Mouse (Mus musculus): ENCODE data around the gene Sirt6. TPM values are rescaled to one million over a fixed set of nuclear protein-coding genes. Genes with fewer than 3 reads are reported as not detected.

Gene Sirt6
- total and polyA plus RNA-seq, 3 experiments: 10.5 to 38.2 TPM; not detected in 1

- TF ChIP-seq TAL1 (IDR thresholded peaks at IDR 0.05; ENCODE audit: low read length): no peak
- no peak for TF ChIP-seq GABPA (IDR thresholded peaks at IDR 0.05; ENCODE audit: low read depth, low read length)
- TF ChIP-seq ZNF384 (IDR thresholded peaks at IDR 0.05; ENCODE audit: low read depth, low read length): no peak
- TF ChIP-seq ELF1 (IDR thresholded peaks at IDR 0.05; ENCODE audit: low read depth, low read length): peak; percentile 74
- TF ChIP-seq E2F4 (IDR thresholded peaks at IDR 0.05; ENCODE audit: borderline replicate concordance, low read depth, low read length): no peak
- 0 out of 2 replicates have a peak, but pooled peaks have one; percentile 40 for TF ChIP-seq MEF2A (IDR thresholded peaks at IDR 0.05; ENCODE audit: extremely low read depth, insufficient replicate concordance, low read depth, low read length, poor library complexity, severe bottlenecking)
- no peak for TF ChIP-seq ZKSCAN1 (IDR thresholded peaks at IDR 0.05; ENCODE audit: low read depth, low read length)
- no peak for TF ChIP-seq POLR2AphosphoS5 (IDR thresholded peaks at IDR 0.05; ENCODE audit: borderline replicate concordance, low read depth, low read length)
- TF ChIP-seq MXI1 (IDR thresholded peaks at IDR 0.05; ENCODE audit: low read depth, low read length): peak; percentile 90
Observed at GRCm38 (mm10) chr10:81643449-81644055, 16.0 kb upstream of the Sirt6 start (continued).

- H3K9me3 ChIP-seq (replicated peaks; ENCODE audit: insufficient read depth, low read length): no peaks in the 10 kb centered on the region
- no peaks in the 10 kb centered on the region for H3K27me3 ChIP-seq (ENCODE audit: control insufficient read depth in 1 of 2, insufficient read depth in 2 of 2, low read length in 2 of 2)
- TF ChIP-seq SIN3A (IDR thresholded peaks at IDR 0.05; ENCODE audit: low read length): peak; percentile 25; the same call in 1 of the 2 replicates
- TF ChIP-seq CHD2 (IDR thresholded peaks at IDR 0.05; ENCODE audit: low read length): no peak
- 0 out of 2 replicates have a peak, but pooled peaks have one; percentile 53 for TF ChIP-seq UBTF (IDR thresholded peaks at IDR 0.05; ENCODE audit: borderline replicate concordance, insufficient read depth, low read depth, low read length)
- 0 out of 2 replicates have a peak, but pooled peaks have one; percentile 54 for TF ChIP-seq CHD1 (IDR thresholded peaks at IDR 0.05; ENCODE audit: low read depth, low read length)
- peak overlapping the region; percentile 82 for H3K9ac ChIP-seq (ENCODE audit: control insufficient read depth, low read depth, low read length, poor library complexity, severe bottlenecking)
- peaks cover 2 to 15% of the 10 kb centered on the region in 2 experiments; a peak in 3 of 4 replicates for H3K4me1 ChIP-seq (ENCODE audit: control insufficient read depth in 1 of 2, insufficient read depth in 2 of 2, low read length in 2 of 2)
- H3K36me3 ChIP-seq (ENCODE audit: control insufficient read depth in 1 of 2, insufficient read depth in 2 of 2, low read length in 2 of 2): peaks cover 0 to 6% of the 10 kb centered on the region in 2 experiments; a peak in 1 of 4 replicates
- peak overlapping the region; percentile 55 to 93 for H3K4me3 ChIP-seq (ENCODE audit: control insufficient read depth in 1 of 2, insufficient read depth in 1 of 2, low read depth in 2 of 2, low read length in 2 of 2)
- H3K27ac ChIP-seq (ENCODE audit: control insufficient read depth, low read depth, low read length): peak overlapping the region; percentile 76
- H3K79me2 ChIP-seq (ENCODE audit: control insufficient read depth, insufficient read depth, low read length, poor library complexity): peaks cover 3% of the 10 kb centered on the region; the same call in 1 of the 2 replicates
- no peak for DNase-seq (ENCODE audit: low read depth, low spot score)
Observed at GRCm38 (mm10) chr10:81642648-81643448, 15.3 kb upstream of the Sirt6 start.
